Mouse (Mus musculus): Measurements from ENCODE around the gene Aurkaip1. TPM values are rescaled to one million over a fixed set of nuclear protein-coding genes. Genes with fewer than 3 reads are reported as not detected.
A peak's percentile ranks its signal among the peaks of the same experiment; 100 is the strongest.

The Aurkaip1 gene
- total and polyA plus RNA-seq, 3 experiments, result 99.2 to 125 (median 117) TPM

- WGBS, result 71% methylated on average over 5 of the region's 5 CpGs
- Histone ChIP-seq H3K27ac (no peak overlapping the region), H3K36me3 (ENCODE audit: control insufficient read depth, insufficient read depth, low read length) (no peaks in the 10 kb centered on the region), H3K4me1 (ENCODE audit: control insufficient read depth, insufficient read depth, low read length) (peaks cover 18% of the 10 kb centered on the region), H3K4me3 (no peak overlapping the region), H3K79me2 (replicated peaks; ENCODE audit: control insufficient read depth, insufficient read depth, low read length) (peaks cover 6% of the 10 kb centered on the region), H3K9ac (ENCODE audit: low read depth, low read length) (no peak overlapping the region), H3K27me3 (ENCODE audit: control insufficient read depth, insufficient read depth, low read length) (no peaks in the 10 kb centered on the region)
- DNase-seq, result no peak
- TF ChIP-seq POLR2A (IDR thresholded peaks at IDR 0.05; ENCODE audit: insufficient read depth, low read depth, low read length), result no peak
- no peak for TF ChIP-seq CTCF (IDR thresholded peaks at IDR 0.05)
- TF ChIP-seq EP300 (IDR thresholded peaks at IDR 0.05; ENCODE audit: insufficient read depth, low read depth, low read length), result no peak
- intact Hi-C loops (cut with DNase I), result no loop called here
Measured at GRCm38 (mm10) chr4:155843231-155843630, 12.2 kb downstream of the Aurkaip1 start.

- peak within 1 kb of the TSS; percentile 90 for H3K27ac ChIP-seq
- no peaks in the 10 kb centered on the region for H3K27me3 ChIP-seq (ENCODE audit: control insufficient read depth, insufficient read depth, low read length)
- H3K36me3 ChIP-seq (ENCODE audit: control insufficient read depth, insufficient read depth, low read length), result no peaks in the 10 kb centered on the region
- H3K4me1 ChIP-seq (ENCODE audit: control insufficient read depth, insufficient read depth, low read length), result peaks cover 35% of the 10 kb centered on the region
- H3K9ac ChIP-seq (ENCODE audit: low read depth, low read length), result peak within 1 kb of the TSS; percentile 99
- peak; percentile 95 to 99 for DNase-seq
- TF ChIP-seq POLR2A (IDR thresholded peaks at IDR 0.05; ENCODE audit: insufficient read depth, low read depth, low read length) (peak; percentile 95), CTCF (IDR thresholded peaks at IDR 0.05) (peak; percentile 64), EP300 (IDR thresholded peaks at IDR 0.05; ENCODE audit: insufficient read depth, low read depth, low read length) (0 out of 2 replicates have a peak, but pooled peaks have one; percentile 33)
- intact Hi-C loops (cut with DNase I), result no loop called here
- H3K79me2 ChIP-seq (replicated peaks; ENCODE audit: control insufficient read depth, insufficient read depth, low read length), result peaks cover 6% of the 10 kb centered on the region
- H3K4me3 ChIP-seq, result peak within 1 kb of the TSS; percentile 96
- 2% methylated on average over 47 of the region's 65 CpGs for WGBS
Measured at GRCm38 (mm10) chr4:155846871-155847578, 16.0 kb downstream of the Aurkaip1 start, which contains the start of gene Dvl1. Gene Dvl1, plus strand, starts transcription at chr4:155847402.

GRCm38 (mm10) chr4:155847591-155848352, 16.7 kb downstream of the Aurkaip1 start:
- H3K27ac ChIP-seq, result peak overlapping the region; percentile 75
- WGBS, result 1% methylated on average over 61 of the region's 69 CpGs
- H3K79me2 ChIP-seq (replicated peaks; ENCODE audit: control insufficient read depth, insufficient read depth, low read length), result peaks cover 6% of the 10 kb centered on the region
- peak in 1 of 2 experiments; percentile 65 for DNase-seq
- H3K4me1 ChIP-seq (ENCODE audit: control insufficient read depth, insufficient read depth, low read length), result peaks cover 38% of the 10 kb centered on the region
- intact Hi-C loops (cut with DNase I), result no loop called here
- peak overlapping the region; percentile 99 for H3K9ac ChIP-seq (ENCODE audit: low read depth, low read length)
- H3K36me3 ChIP-seq (ENCODE audit: control insufficient read depth, insufficient read depth, low read length), result no peaks in the 10 kb centered on the region
- H3K27me3 ChIP-seq (ENCODE audit: control insufficient read depth, insufficient read depth, low read length), result no peaks in the 10 kb centered on the region
- TF ChIP-seq CTCF (IDR thresholded peaks at IDR 0.05), result no peak
- no peak for TF ChIP-seq POLR2A (IDR thresholded peaks at IDR 0.05; ENCODE audit: insufficient read depth, low read depth, low read length)
- no peak for TF ChIP-seq EP300 (IDR thresholded peaks at IDR 0.05; ENCODE audit: insufficient read depth, low read depth, low read length)
- peak overlapping the region; percentile 96 for H3K4me3 ChIP-seq

- no peak for TF ChIP-seq EP300 (IDR thresholded peaks at IDR 0.05; ENCODE audit: insufficient read depth, low read depth, low read length)
- no peak for TF ChIP-seq CTCF (IDR thresholded peaks at IDR 0.05)
- TF ChIP-seq POLR2A (IDR thresholded peaks at IDR 0.05; ENCODE audit: insufficient read depth, low read depth, low read length), result no peak
- 61% methylated on average over 7 of the region's 7 CpGs for WGBS
- Histone ChIP-seq H3K4me3 (peak overlapping the region; percentile 96), H3K4me1 (ENCODE audit: control insufficient read depth, insufficient read depth, low read length) (peaks cover 38% of the 10 kb centered on the region), H3K9ac (ENCODE audit: low read depth, low read length) (peak overlapping the region; percentile 99), H3K79me2 (replicated peaks; ENCODE audit: control insufficient read depth, insufficient read depth, low read length) (peaks cover 8% of the 10 kb centered on the region), H3K27ac (peak overlapping the region; percentile 21), H3K27me3 (ENCODE audit: control insufficient read depth, insufficient read depth, low read length) (no peaks in the 10 kb centered on the region), H3K36me3 (ENCODE audit: control insufficient read depth, insufficient read depth, low read length) (no peaks in the 10 kb centered on the region)
- DNase-seq, result no peak
- intact Hi-C loops (cut with DNase I), result no loop called here
Measured at GRCm38 (mm10) chr4:155848434-155849095, 17.5 kb downstream of the Aurkaip1 start.

GRCm38 (mm10) chr4:155849391-155849790, 18.3 kb downstream of the Aurkaip1 start:
- Histone ChIP-seq H3K79me2 (replicated peaks; ENCODE audit: control insufficient read depth, insufficient read depth, low read length) (peaks cover 8% of the 10 kb centered on the region), H3K4me3 (no peak overlapping the region), H3K36me3 (ENCODE audit: control insufficient read depth, insufficient read depth, low read length) (no peaks in the 10 kb centered on the region), H3K27me3 (ENCODE audit: control insufficient read depth, insufficient read depth, low read length) (no peaks in the 10 kb centered on the region), H3K27ac (peak overlapping the region; percentile 9; the same call in 1 of the 2 replicates), H3K4me1 (ENCODE audit: control insufficient read depth, insufficient read depth, low read length) (peaks cover 38% of the 10 kb centered on the region), H3K9ac (ENCODE audit: low read depth, low read length) (no peak overlapping the region)
- no peak for TF ChIP-seq POLR2A (IDR thresholded peaks at IDR 0.05; ENCODE audit: insufficient read depth, low read depth, low read length)
- no peak for TF ChIP-seq EP300 (IDR thresholded peaks at IDR 0.05; ENCODE audit: insufficient read depth, low read depth, low read length)
- TF ChIP-seq CTCF (IDR thresholded peaks at IDR 0.05), result no peak
- 89% methylated on average over 2 of the region's 2 CpGs for WGBS
- no peak for DNase-seq
- intact Hi-C loops (cut with DNase I), result no loop called here
